Mouse (Mus musculus) bone marrow macrophage, adult 2 months (primary cell): Measurements from ENCODE around the gene Chchd6.

Experiments used
- CTCF ChIP-seq: IDR thresholded peaks from 2 replicates; pipeline ENCODE4 v1.5.1; 2012; ENCODE audit warnings: low read depth, mild to moderate bottlenecking, low read length, moderate library complexity
- POLR2A ChIP-seq: IDR thresholded peaks from 2 replicates; pipeline ENCODE4 v1.6.1; 2012; ENCODE audit warnings: mild to moderate bottlenecking, low read depth, low read length, borderline replicate concordance

- TF ChIP-seq POLR2A: no peak
- TF ChIP-seq CTCF: no peak
These were observed 180.4 kb downstream of the Chchd6 start for GRCm38 (mm10) chr6:89415091-89415490.
